Mouse (Mus musculus) ES-E14 (cell line): ENCODE measurements around the gene Gucy2d. TPM values are rescaled to one million over a fixed set of nuclear protein-coding genes. Genes with fewer than 3 reads are reported as not detected.

ENCODE experiments used
- DNase-seq: peaks from one replicate; pipeline ENCODE4 v3.0.0-alpha.2; 2013; ENCODE audit warnings: low read depth, low spot score
- H3K27ac ChIP-seq: 2 replicates; pipeline ENCODE4 v1.5.1; 2012; ENCODE audit warnings: low read depth, mild to moderate bottlenecking, low read length, moderate library complexity, mixed read lengths; ENCODE audit not compliant: poor library complexity, insufficient read depth, severe bottlenecking
- H3K36me3 ChIP-seq: 2 replicates; pipeline ENCODE4 v1.6.1; 2012; ENCODE audit warnings: mild to moderate bottlenecking, low read length, moderate library complexity, mixed read lengths; ENCODE audit not compliant: control insufficient read depth, poor library complexity, insufficient read depth, severe bottlenecking
- H3K4me1 ChIP-seq, 2 experiments: fragments of 150-350 bp in 1 of 2; sonication (generic) in 1 of 2; 2 replicates each; pipeline ENCODE4 v1.6.1; 2012; ENCODE audit warnings: low read length in 2 of 2, mild to moderate bottlenecking in 1 of 2, mixed read lengths in 1 of 2; ENCODE audit not compliant: control insufficient read depth in 2 of 2, insufficient read depth in 2 of 2, poor library complexity in 1 of 2
- H3K4me3 ChIP-seq, 2 experiments: fragments of 150-350 bp in 1 of 2; sonication (generic) in 1 of 2; 2 replicates each; pipeline ENCODE4 v1.5.1; 2012; ENCODE audit warnings: low read length in 2 of 2, low read depth in 1 of 2, mild to moderate bottlenecking in 1 of 2, mixed read lengths in 1 of 2; ENCODE audit not compliant: insufficient read depth in 1 of 2, poor library complexity in 1 of 2, severe bottlenecking in 1 of 2
- H3K9ac ChIP-seq: 2 replicates; pipeline ENCODE4 v1.6.1; 2012; ENCODE audit warnings: low read depth, mild to moderate bottlenecking, low read length, mixed read lengths; ENCODE audit not compliant: poor library complexity, insufficient read depth, severe bottlenecking
- H3K9me3 ChIP-seq: fragments of 150-350 bp; sonication (generic); 2 replicates; pipeline ENCODE4 v1.6.1; 2012; ENCODE audit warnings: low read depth, mild to moderate bottlenecking, low read length; ENCODE audit not compliant: control insufficient read depth, insufficient read depth
- CHD2 ChIP-seq: IDR thresholded peaks from 2 replicates; pipeline ENCODE4 v1.6.1; 2014; ENCODE audit warnings: mild to moderate bottlenecking, low read depth, low read length, inconsistent platforms
- HCFC1 ChIP-seq: IDR thresholded peaks from 2 replicates; pipeline ENCODE4 v1.6.1; 2012; ENCODE audit warnings: low read length, inconsistent platforms, borderline replicate concordance; ENCODE audit not compliant: insufficient read depth
- MAFK ChIP-seq: IDR thresholded peaks from 2 replicates; pipeline ENCODE4 v1.6.1; 2014; ENCODE audit warnings: mild to moderate bottlenecking, low read depth, low read length, inconsistent platforms; ENCODE audit not compliant: insufficient read depth
- ZC3H11A ChIP-seq: IDR thresholded peaks from 2 replicates; pipeline ENCODE4 v1.6.1; 2012; ENCODE audit warnings: low read depth, mild to moderate bottlenecking, inconsistent platforms, low read length, borderline replicate concordance
- ZNF384 ChIP-seq: IDR thresholded peaks from 2 replicates; pipeline ENCODE4 v1.6.1; 2012; ENCODE audit warnings: low read depth, low read length, inconsistent platforms
- in situ Hi-C, 2 experiments: fragments of 600-800 bp; cut with MboI; formaldehyde crosslinking; loops; one replicate each; pipeline ENCODE4 v1.15.1; 2025; ENCODE audit warnings: low sequenced_read_pairs in 2 of 2, inconsistent platforms in 1 of 2; ENCODE audit not compliant: unreplicated experiment in 2 of 2
- total RNA-seq: library from RNA; depleted of rRNA; stranded (reverse); fragments of 300-350 nt; gene quantifications from 2 replicates; pipeline ENCODE4 v1.2.3, GENCODE M21; 2012

The Gucy2d gene
- total RNA-seq, 1 experiment: not detected

- TF ChIP-seq ZNF384 (no peak), HCFC1 (no peak), MAFK (no peak)
- H3K4me1 ChIP-seq: no peaks in the 10 kb centered on the region
- no peak overlapping the region for H3K9ac ChIP-seq
- H3K36me3 ChIP-seq: no peaks in the 10 kb centered on the region
- in situ Hi-C loops: no loop called here
- DNase-seq: no peak
- H3K27ac ChIP-seq: no peak overlapping the region
- H3K9me3 ChIP-seq: no peaks in the 10 kb centered on the region
- H3K4me3 ChIP-seq: no peak overlapping the region
Measured at GRCm38 (mm10) chr7:98448309-98448630, 8.1 kb downstream of the Gucy2d start.

GRCm38 (mm10) chr7:98449696-98450095 lies 9.5 kb downstream of the Gucy2d start:
- DNase-seq: no peak
- Histone ChIP-seq H3K4me1 (no peaks in the 10 kb centered on the region), H3K4me3 (no peak overlapping the region), H3K9ac (no peak overlapping the region), H3K36me3 (no peaks in the 10 kb centered on the region), H3K27ac (no peak overlapping the region), H3K9me3 (no peaks in the 10 kb centered on the region)
- in situ Hi-C loops: no loop called here
- TF ChIP-seq ZC3H11A (no peak), HCFC1 (no peak), MAFK (no peak), ZNF384 (no peak), CHD2 (no peak)

- no peaks in the 10 kb centered on the region for H3K4me1 ChIP-seq
- no peak overlapping the region for H3K4me3 ChIP-seq
- in situ Hi-C loops: no loop called here
- TF ChIP-seq CHD2: no peak
- H3K36me3 ChIP-seq: no peaks in the 10 kb centered on the region
- no peak overlapping the region for H3K27ac ChIP-seq
- no peak for DNase-seq
- H3K9ac ChIP-seq: no peak overlapping the region
- no peaks in the 10 kb centered on the region for H3K9me3 ChIP-seq
Measured at GRCm38 (mm10) chr7:98454397-98455120, 14.3 kb downstream of the Gucy2d start.

GRCm38 (mm10) chr7:98460319-98460718 lies 20.1 kb downstream of the Gucy2d start:
- no peak overlapping the region for H3K27ac ChIP-seq
- no peaks in the 10 kb centered on the region for H3K4me1 ChIP-seq
- no peak for TF ChIP-seq ZNF384
- TF ChIP-seq ZC3H11A: no peak
- no peak for TF ChIP-seq HCFC1
- no peak for TF ChIP-seq CHD2
- TF ChIP-seq MAFK: no peak
- no peak overlapping the region for H3K9ac ChIP-seq
- no peaks in the 10 kb centered on the region for H3K36me3 ChIP-seq
- H3K4me3 ChIP-seq: no peak overlapping the region
- H3K9me3 ChIP-seq: no peaks in the 10 kb centered on the region
- in situ Hi-C loops: no loop called here
- DNase-seq: no peak

- Histone ChIP-seq H3K4me1 (no peaks in the 10 kb centered on the region), H3K4me3 (no peak overlapping the region), H3K27ac (no peak overlapping the region), H3K36me3 (no peaks in the 10 kb centered on the region), H3K9ac (no peak overlapping the region), H3K9me3 (no peaks in the 10 kb centered on the region)
- TF ChIP-seq CHD2: no peak
- in situ Hi-C loops: no loop called here
- DNase-seq: no peak
Measured at GRCm38 (mm10) chr7:98469089-98469488, 28.9 kb downstream of the Gucy2d start.
